Mouse (Mus musculus): ENCODE results near the gene Ptgfr.

The Ptgfr gene

DNA sequence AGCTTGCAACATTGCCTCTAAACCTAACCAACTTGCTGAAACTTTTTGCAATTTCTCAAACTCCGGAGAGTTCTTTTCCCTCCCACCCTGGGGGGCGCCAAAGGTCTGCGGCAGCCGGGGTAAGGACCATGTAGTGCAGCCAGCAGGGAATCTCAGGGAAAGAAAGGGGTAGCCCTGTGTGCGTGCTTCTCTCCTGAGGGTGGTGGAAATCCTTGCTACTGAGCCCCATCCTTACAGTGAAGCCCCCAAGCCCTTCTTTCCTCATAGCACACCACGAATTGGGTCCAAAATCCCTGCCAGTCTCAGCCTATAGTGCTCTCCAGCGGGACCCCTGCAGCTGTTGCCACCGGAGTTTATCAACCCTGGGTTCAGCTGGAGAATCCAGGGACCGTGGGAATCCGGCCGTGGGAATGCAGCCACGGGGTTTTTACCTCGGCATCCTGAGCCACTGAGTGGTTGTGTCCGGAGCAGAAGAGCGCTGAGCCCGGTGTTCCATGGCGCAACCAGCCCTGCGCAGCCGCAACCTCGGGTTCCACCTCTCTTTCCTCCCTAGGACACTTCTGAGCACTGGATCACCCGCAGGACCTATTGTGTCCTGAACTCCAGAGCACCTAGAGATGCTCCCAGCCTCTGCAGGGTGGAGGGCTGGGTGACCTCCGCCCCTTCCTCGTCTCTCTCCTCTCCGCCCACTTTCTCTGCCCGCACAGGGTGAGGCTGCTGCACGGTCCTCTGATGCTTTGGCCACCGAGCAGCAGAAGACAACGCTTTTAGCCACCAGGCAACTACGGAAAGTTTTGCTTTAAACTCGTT, at the start of gene Ptgfr:
TSS of gene Ptgfr (minus strand) at position 760 of the 810 bp plus-strand sequence.
- no peak for DNase-seq (ENCODE audit: low spot score in 2 of 2)

DNA sequence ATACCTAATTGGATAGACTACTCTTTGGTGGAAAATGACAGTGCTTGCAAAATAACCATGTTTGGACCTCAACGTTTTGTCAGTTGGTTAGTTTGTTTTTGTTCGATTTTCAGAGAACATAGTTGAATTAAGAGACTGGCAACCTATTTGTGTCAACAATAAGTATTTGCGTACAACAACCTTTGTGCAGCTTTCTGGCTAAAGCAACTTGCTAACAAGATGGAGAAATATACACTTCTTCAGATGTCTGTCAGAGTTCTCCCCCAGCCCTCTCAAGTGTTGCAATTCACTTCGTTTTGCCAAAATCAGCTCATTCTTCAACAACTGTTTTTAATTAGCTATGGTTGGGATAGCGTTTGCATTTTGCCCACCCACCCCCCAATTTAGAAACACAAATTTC, 46.5 kb upstream of the Ptgfr start:
- DNase-seq (ENCODE audit: low spot score in 2 of 2): no peak

DNA sequence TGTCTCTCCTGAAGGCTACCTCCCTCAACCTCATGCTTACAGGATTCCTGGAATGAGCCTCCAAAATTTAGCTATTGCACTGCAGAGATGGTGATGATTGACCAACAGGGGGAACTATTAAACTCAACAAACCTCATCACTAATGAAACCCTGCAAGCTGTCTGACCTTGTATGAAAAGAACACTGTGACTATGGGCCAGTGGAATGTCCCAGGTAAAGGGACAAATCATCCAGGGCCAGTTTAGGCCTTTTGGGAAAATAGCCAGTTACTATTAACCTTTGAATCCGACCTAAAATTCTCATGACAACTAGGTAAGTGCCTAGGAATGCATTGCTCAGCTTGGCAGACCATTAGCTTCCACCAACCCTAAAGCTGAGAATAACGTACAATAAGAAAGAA, 42.6 kb upstream of the Ptgfr start:
- DNase-seq (ENCODE audit: low spot score in 2 of 2): no peak

DNA sequence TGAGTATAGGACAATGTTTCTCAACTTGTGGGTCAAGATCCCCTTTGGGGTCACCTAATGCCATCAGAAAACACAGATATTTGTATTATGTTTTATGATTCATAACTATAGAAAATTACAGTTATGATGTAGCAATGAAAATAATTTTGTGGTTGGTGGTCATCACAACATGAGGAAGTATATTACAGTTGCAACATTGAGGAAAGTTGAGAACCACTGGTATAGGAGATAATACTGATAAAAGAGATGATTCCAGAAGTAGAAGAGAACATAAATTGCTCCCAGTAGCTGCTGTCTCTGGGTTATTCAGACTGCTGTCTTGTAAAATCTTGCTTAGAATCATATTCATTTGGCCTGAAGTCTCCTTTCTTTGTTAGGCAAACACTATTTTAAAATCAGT, 31.5 kb upstream of the Ptgfr start:
- DNase-seq (ENCODE audit: low spot score in 2 of 2): no peak

- DNase-seq (ENCODE audit: low spot score in 2 of 2): no peak
Measured at GRCm38 (mm10) chr3:151851344-151851743, 13.9 kb upstream of the Ptgfr start.

GRCm38 (mm10) chr3:151850621-151851020, 13.2 kb upstream of the Ptgfr start:
- no peak for DNase-seq (ENCODE audit: low spot score in 2 of 2)

DNA sequence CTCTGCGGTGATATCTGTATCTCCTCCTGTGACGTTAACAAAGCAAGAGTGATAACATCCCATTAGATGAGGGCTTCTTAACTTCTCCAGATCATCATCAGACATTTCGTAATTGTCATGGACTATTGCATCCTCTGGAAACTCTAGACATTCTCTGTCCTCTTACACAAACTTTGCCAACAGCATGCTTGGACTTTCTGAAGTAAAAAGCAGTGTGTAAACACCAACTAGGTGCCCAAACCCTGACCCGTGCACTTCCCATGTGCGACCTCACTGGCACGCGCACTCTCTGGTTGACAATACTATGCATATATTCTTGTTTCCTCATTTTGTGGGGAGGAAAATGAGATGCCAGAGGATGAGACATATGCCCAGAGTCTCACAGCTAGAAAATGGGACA, 8.9 kb upstream of the Ptgfr start:
- no peak for DNase-seq (ENCODE audit: low spot score in 2 of 2)

GRCm38 (mm10) chr3:151844361-151845154, 7.1 kb upstream of the Ptgfr start:
- no peak for DNase-seq (ENCODE audit: low spot score in 2 of 2)

- no peak for DNase-seq (ENCODE audit: low spot score in 2 of 2)
Measured at GRCm38 (mm10) chr3:151840688-151841087, 3.3 kb upstream of the Ptgfr start.

- no peak for DNase-seq (ENCODE audit: low spot score in 2 of 2)
Measured at GRCm38 (mm10) chr3:151838372-151838771, 942 bp upstream of the Ptgfr start.

DNA sequence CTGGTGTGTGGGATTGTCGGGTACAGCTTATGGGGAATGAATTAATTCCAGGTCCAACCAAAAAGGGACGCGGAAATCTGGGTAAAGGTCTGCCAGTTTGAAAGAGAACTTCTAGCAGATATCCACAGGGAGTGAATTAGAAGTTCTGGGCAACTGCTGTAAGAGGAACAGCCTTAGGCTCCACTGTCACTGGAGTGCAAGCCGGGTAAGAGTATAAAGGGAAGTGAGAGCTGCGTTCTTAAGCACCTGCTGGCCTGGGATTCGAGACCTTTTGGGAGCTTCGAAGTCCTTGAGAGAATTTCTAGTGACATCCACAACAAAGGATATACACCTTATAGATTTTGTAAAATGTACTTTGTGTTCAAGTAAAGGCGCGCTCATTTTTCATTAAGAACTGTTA, 319 bp upstream of the Ptgfr start:
- no peak for DNase-seq (ENCODE audit: low spot score in 2 of 2)

DNA sequence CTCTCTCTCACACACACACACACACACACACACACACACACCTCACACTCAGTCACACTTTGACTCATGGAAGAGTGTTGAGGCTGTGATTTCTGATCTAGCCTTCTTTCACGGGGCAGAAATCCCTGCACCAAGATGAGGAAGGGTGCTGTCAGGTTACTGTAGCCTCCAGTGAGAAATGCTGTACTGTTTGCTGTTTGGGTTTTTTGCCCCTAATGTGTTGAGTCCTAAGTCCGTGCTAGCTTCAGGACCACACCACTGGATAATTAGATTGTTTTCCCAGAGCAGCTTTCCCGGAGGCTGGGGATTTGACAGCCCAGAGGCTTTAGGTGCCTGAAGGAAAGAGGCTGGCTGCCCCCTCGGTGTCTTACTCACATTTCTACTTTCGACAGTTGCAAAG, 979 bp downstream of the Ptgfr start:
- DNase-seq (ENCODE audit: low spot score in 2 of 2): no peak

DNA sequence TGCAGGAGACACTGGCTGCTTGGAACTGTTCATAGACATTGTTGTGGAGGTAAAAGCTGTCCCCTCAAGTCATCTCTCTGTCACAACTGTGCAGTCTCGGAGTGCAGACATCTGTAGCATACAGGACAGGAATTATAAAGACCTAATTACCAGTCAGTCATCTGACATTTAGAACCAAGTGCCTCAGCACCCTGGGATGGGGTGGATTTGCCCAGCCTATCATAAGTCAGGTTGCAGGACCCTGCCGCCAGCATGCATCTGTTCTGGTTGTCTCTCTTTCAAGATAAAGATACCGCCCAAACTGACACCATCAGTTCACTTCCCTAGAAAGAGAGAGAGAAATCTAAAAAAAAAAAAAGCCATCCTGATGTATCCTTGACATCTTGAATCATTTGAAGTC, 1.6 kb downstream of the Ptgfr start:
- no peak for DNase-seq (ENCODE audit: low spot score in 2 of 2)

DNA sequence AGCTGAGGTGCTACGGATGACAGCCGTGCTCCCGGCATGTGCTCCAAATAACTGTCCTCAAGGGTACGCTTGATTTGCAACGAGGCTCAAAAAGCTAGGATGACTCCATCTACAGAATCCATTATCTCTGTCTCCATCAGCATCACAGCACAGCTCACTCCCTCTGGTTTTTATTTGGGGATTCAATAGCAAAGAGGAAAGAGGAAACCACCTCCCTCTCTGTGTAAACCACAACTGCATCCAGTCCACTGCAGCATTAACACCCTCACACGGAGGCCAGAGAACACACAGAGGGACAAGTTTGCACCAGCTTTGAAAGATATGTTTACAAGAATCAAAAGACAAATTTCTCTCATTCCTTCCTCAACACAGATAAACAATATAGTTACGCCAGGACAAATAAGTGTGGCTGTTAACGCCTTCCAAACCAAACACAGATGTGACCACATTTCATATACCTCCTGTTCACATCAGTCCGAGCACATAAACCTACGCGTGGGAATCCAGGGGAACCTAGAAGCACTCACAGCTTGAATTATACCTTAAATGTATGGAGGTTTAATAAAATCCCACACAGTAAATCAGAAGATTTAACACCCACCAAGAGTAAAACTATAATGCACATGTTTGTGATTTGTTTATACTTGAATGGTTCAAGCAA, 9.3 kb downstream of the Ptgfr start:
- DNase-seq (ENCODE audit: low spot score in 2 of 2): no peak

- DNase-seq (ENCODE audit: low spot score in 2 of 2): no peak
Measured at GRCm38 (mm10) chr3:151819811-151820210, 17.6 kb downstream of the Ptgfr start.

DNA sequence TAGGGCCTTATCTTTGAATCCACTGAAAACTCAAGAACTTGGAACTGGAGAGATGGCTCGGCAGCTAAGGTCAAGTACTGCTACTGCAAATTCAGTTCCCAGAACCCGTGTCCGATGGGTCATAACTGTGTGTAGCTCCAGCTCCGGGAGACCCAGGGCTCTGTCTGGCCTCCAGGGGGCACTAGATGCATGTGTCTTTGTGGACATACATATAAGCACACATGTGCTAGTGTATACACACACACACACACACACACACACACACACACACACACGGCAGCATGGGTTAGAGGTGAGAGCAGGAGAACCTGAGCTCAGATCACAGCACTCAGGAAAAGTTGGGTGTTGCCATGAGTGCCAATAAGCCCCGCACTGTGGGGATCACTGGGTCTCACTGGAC, 19.2 kb downstream of the Ptgfr start:
- no peak for DNase-seq (ENCODE audit: low spot score in 2 of 2)

- DNase-seq (ENCODE audit: low spot score in 2 of 2): no peak
Measured at GRCm38 (mm10) chr3:151808613-151809012, 28.8 kb downstream of the Ptgfr start.

DNA sequence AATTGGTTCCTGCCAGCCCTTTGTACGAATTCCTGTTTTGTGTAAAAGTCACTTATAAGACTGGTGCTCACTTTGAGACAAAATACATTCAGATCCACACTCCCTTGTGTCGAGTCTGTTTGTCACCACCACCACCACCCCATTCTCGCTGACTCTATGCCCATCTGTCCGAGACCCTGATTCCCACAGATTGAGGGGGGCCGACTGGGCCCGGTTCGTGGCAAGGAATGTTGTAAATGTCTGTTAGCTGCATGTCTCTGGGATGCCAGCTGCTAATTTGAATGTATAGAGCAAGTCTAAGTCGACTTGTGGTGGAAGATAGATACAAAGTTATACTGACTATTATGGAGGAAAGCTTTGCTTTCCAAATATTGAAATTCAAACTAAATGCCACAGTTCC, 48.8 kb downstream of the Ptgfr start:
- no peak for DNase-seq (ENCODE audit: low spot score in 2 of 2)

DNA sequence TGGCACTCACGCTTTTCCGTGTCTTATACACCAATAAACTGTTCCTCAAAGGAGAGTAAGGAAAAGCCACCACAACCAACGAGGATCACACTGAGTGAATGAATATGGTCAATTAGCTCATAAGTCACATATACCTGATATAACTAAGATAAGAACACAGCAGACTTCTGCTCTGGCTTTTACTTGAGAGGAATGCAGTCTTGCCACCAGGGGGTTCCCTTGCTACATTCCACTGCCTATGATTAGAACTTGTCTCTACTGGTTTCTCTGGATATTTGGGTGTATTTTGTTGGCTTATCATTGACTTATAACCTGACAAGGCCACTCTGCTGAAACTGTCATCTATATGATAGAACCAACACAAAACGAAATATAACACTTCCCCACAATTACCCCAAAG, 62.3 kb downstream of the Ptgfr start:
- DNase-seq (ENCODE audit: low spot score in 2 of 2): no peak

DNA sequence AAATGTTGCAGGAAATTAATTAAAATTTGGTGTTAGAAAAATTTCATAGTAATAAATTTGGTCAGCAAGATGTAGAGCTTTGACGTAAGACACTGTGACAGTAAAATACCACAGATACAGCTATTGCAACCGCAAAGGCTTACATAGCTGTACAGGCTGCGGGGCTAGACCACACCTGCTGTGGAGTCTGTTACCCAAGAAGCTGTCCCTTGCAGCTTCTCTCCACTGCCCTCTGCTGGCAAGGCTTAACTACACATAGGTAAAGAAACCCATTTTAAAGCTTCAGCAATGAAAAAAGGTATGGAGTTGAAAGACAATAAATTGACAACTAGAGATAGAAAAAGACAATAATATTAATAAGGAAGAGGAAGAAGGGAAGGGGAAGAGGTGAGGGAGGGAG, 66.4 kb downstream of the Ptgfr start:
- peak; percentile 2 to 7 for DNase-seq (ENCODE audit: low spot score in 2 of 2)

DNA sequence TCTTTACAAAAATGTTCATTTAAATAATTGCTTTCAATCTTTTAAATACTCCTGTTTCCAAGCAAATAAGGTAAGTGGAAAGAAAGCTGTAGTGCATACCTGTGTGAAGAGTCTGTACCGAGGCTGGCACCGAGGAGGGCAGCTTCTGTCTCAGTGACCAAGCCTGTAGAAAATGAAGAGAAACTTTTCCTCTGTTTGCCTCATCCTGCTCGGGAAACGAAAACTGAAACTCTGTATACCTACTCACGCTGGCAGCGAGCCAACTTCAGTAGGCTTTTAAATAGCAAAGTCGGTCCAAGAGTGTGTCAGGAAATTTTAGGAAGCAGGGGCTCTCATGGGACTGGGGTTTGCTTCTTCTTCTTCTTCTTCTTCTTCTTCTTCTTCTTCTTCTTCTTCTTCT, 87.7 kb downstream of the Ptgfr start, which contains the start of gene Ifi44:
TSS of gene Ifi44 (minus strand) at position 224 of the 400 bp plus-strand sequence.
- no peak for DNase-seq (ENCODE audit: low spot score in 2 of 2)

DNA sequence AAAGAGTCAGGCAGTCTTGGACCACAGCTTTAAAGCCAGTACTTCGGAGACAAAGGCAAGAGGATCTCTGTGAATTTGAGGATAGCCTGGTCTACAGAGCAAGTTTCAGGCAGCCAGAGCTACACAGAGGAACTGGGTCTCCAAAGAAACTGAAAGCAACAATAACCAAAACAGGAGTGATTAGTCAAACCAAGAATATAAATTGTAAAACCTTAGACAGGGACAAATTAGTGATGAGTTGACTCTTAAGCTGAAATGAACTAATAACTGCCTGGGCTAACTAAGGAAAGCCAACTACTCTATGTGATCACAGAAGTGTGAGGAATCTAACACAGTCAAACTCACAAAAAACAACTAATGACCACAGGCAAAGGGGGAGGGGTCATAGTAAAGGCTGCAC, 88.9 kb downstream of the Ptgfr start:
- DNase-seq (ENCODE audit: low spot score in 2 of 2): no peak
